Mouse (Mus musculus) embryonic facial prominence, embryonic 15.5 days (tissue): ENCODE results near the gene Usp12. TPM values are rescaled to one million over a fixed set of nuclear protein-coding genes. Genes with fewer than 3 reads are reported as not detected.
"Not testable (repeated sequence)": the region's sequence is repeated elsewhere in the genome, so short reads cannot be mapped to it uniquely, and the experiment has no call there.

ENCODE experiments used
- ATAC-seq: fragments of 200-750 bp; cut with Nextera tagmentation; 2 replicates; pipeline ENCODE4 v1.8.0; 2017; ENCODE audit warnings: low read depth, moderate TSS enrichment; ENCODE audit not compliant: insufficient number of reproducible peaks, low FRiP score, low TSS enrichment
- H3K27ac ChIP-seq: fragments of 300-500 bp; sonication (generic); replicated peaks from 2 replicates; pipeline ENCODE4 v1.5.1; 2015; ENCODE audit warnings: mild to moderate bottlenecking, inconsistent platforms
- H3K27me3 ChIP-seq: fragments of 300-500 bp; sonication (generic); 2 replicates; pipeline ENCODE4 v1.6.1; 2015; ENCODE audit warnings: inconsistent platforms
- H3K36me3 ChIP-seq: fragments of 300-500 bp; sonication (generic); 2 replicates; pipeline ENCODE4 v1.6.1; 2015; ENCODE audit warnings: mild to moderate bottlenecking, inconsistent platforms
- H3K4me1 ChIP-seq: fragments of 300-500 bp; sonication (generic); 2 replicates; pipeline ENCODE4 v1.6.1; 2015; ENCODE audit warnings: inconsistent platforms
- H3K4me2 ChIP-seq: fragments of 300-500 bp; sonication (generic); replicated peaks from 2 replicates; pipeline ENCODE4 v1.6.1; 2015; ENCODE audit warnings: mild to moderate bottlenecking, inconsistent platforms
- H3K4me3 ChIP-seq: fragments of 300-500 bp; sonication (generic); replicated peaks from 2 replicates; pipeline ENCODE4 v1.5.1; 2015; ENCODE audit warnings: mild to moderate bottlenecking, inconsistent platforms
- H3K9ac ChIP-seq: fragments of 300-500 bp; sonication (generic); 2 replicates; pipeline ENCODE4 v1.6.1; 2015; ENCODE audit warnings: inconsistent platforms
- H3K9me3 ChIP-seq: fragments of 300-500 bp; sonication (generic); replicated peaks from 2 replicates; pipeline ENCODE4 v1.6.1; 2016; ENCODE audit warnings: inconsistent platforms
- WGBS: fragments of 180-500 bp; shearing (Covaris S2); methylation state at CpG from one replicate; pipeline ENCODE4 v1.1.7; 2015; 5-methylcytosine and 5-hydroxymethylcytosine counted together
- polyA plus RNA-seq: library from polyadenylated mRNA; unstranded; fragments of >200 nt; fragmentation: Nextera tagmentation; extraction: Ambion mirVana; gene quantifications from 2 replicates; pipeline ENCODE4 v1.2.1, GENCODE M21; 2015

The Usp12 gene
- polyA plus RNA-seq, 1 experiment from 2014 or later: 16.0 TPM

- WGBS: 79% methylated on average over 5 of the region's 5 CpGs
- peaks cover 62% of the 10 kb centered on the region for H3K36me3 ChIP-seq
- no peak for ATAC-seq
Measured at GRCm38 (mm10) chr5:146749857-146750256, 44.9 kb downstream of the Usp12 start.

GRCm38 (mm10) chr5:146736970-146737495 is 57.8 kb downstream of the Usp12 start:
- H3K36me3 ChIP-seq: peaks cover 62% of the 10 kb centered on the region
- WGBS: 85% methylated on average over 9 of the region's 9 CpGs
- no peaks in the 10 kb centered on the region for H3K27me3 ChIP-seq
- no peak overlapping the region for H3K27ac ChIP-seq
- 0 out of 2 replicates have a peak, but pooled peaks cover 4% of the 10 kb centered on the region for H3K4me1 ChIP-seq
- ATAC-seq: no peak
- no peak overlapping the region for H3K9ac ChIP-seq
- no peak overlapping the region for H3K4me2 ChIP-seq
- H3K4me3 ChIP-seq: no peak overlapping the region
- H3K9me3 ChIP-seq: no peaks in the 10 kb centered on the region

More at GRCm38 (mm10) chr5:146749857-146750256, 44.9 kb downstream of the Usp12 start:
- H3K27me3 ChIP-seq: no peaks in the 10 kb centered on the region
- H3K9me3 ChIP-seq: no peaks in the 10 kb centered on the region
- no peak overlapping the region for H3K4me3 ChIP-seq
- no peak overlapping the region for H3K9ac ChIP-seq
- H3K27ac ChIP-seq: no peak overlapping the region
- H3K4me2 ChIP-seq: no peak overlapping the region
- H3K4me1 ChIP-seq: no peaks in the 10 kb centered on the region

GRCm38 (mm10) chr5:146736348-146736747 is 58.5 kb downstream of the Usp12 start:
- no peaks in the 10 kb centered on the region for H3K27me3 ChIP-seq
- H3K9me3 ChIP-seq: no peaks in the 10 kb centered on the region
- no peak overlapping the region for H3K9ac ChIP-seq
- ATAC-seq: no peak
- H3K4me3 ChIP-seq: no peak overlapping the region
- no peak overlapping the region for H3K4me2 ChIP-seq
- no peak overlapping the region for H3K27ac ChIP-seq
- WGBS: 82% methylated on average over 18 of the region's 18 CpGs
- peaks cover 63% of the 10 kb centered on the region for H3K36me3 ChIP-seq
- 0 out of 2 replicates have a peak, but pooled peaks cover 4% of the 10 kb centered on the region for H3K4me1 ChIP-seq

- not testable (repeated sequence) for H3K27me3 ChIP-seq, H3K4me1 ChIP-seq, H3K9ac ChIP-seq, H3K4me2 ChIP-seq, H3K4me3 ChIP-seq, ATAC-seq, H3K9me3 ChIP-seq, H3K27ac ChIP-seq
- 88% methylated on average over 1 of the region's 9 CpGs for WGBS
- H3K36me3 ChIP-seq: peaks cover 54% of the 10 kb centered on the region
Measured at GRCm38 (mm10) chr5:146735054-146735453, 59.8 kb downstream of the Usp12 start.

- 0 out of 2 replicates have a peak, but pooled peaks cover 4% of the 10 kb centered on the region for H3K4me1 ChIP-seq
- H3K27me3 ChIP-seq: no peaks in the 10 kb centered on the region
- peaks cover 44% of the 10 kb centered on the region for H3K36me3 ChIP-seq
- no peak overlapping the region for H3K4me3 ChIP-seq
- no peak overlapping the region for H3K9ac ChIP-seq
- 62% methylated on average over 12 of the region's 12 CpGs for WGBS
- H3K4me2 ChIP-seq: no peak overlapping the region
- ATAC-seq: no peak
- no peak overlapping the region; the same call in 1 of the 2 replicates for H3K27ac ChIP-seq
- no peaks in the 10 kb centered on the region for H3K9me3 ChIP-seq
Measured at GRCm38 (mm10) chr5:146733888-146734640, 60.7 kb downstream of the Usp12 start.

GRCm38 (mm10) chr5:146733372-146733771 is 61.4 kb downstream of the Usp12 start:
- no peak for ATAC-seq
- H3K9me3 ChIP-seq: no peaks in the 10 kb centered on the region
- H3K36me3 ChIP-seq: peaks cover 38% of the 10 kb centered on the region
- no peaks in the 10 kb centered on the region for H3K27me3 ChIP-seq
- no peak overlapping the region for H3K4me2 ChIP-seq
- 0 out of 2 replicates have a peak, but pooled peaks cover 4% of the 10 kb centered on the region for H3K4me1 ChIP-seq
- H3K27ac ChIP-seq: no peak overlapping the region
- WGBS: 75% methylated on average over 7 of the region's 7 CpGs
- H3K4me3 ChIP-seq: no peak overlapping the region
- H3K9ac ChIP-seq: no peak overlapping the region

GRCm38 (mm10) chr5:146727006-146727405 is 67.8 kb downstream of the Usp12 start:
- H3K9me3 ChIP-seq: no peaks in the 10 kb centered on the region
- H3K9ac ChIP-seq: no peak overlapping the region
- no peaks in the 10 kb centered on the region for H3K27me3 ChIP-seq
- 57% methylated on average over 4 of the region's 4 CpGs for WGBS
- no peak overlapping the region for H3K4me3 ChIP-seq
- no peak overlapping the region for H3K4me2 ChIP-seq
- peaks cover 2% of the 10 kb centered on the region; the same call in 1 of the 2 replicates for H3K36me3 ChIP-seq
- no peaks in the 10 kb centered on the region for H3K4me1 ChIP-seq
- ATAC-seq: no peak
- no peak overlapping the region for H3K27ac ChIP-seq

- no peak for ATAC-seq
- Histone ChIP-seq H3K4me2 (no peak overlapping the region), H3K4me1 (no peaks in the 10 kb centered on the region), H3K4me3 (no peak overlapping the region), H3K27ac (no peak overlapping the region), H3K9ac (no peak overlapping the region), H3K36me3 (no peaks in the 10 kb centered on the region), H3K27me3 (no peaks in the 10 kb centered on the region), H3K9me3 (no peaks in the 10 kb centered on the region)
- 33% methylated on average over 3 of the region's 3 CpGs for WGBS
Measured at GRCm38 (mm10) chr5:146724956-146725355, 69.8 kb downstream of the Usp12 start.

- no peak for ATAC-seq
- no peak overlapping the region for H3K4me2 ChIP-seq
- WGBS: 92% methylated on average over 5 of the region's 5 CpGs
Measured at GRCm38 (mm10) chr5:146723452-146723851, 71.4 kb downstream of the Usp12 start.

GRCm38 (mm10) chr5:146722226-146722625 is 72.6 kb downstream of the Usp12 start:
- 74% methylated on average over 14 of the region's 14 CpGs for WGBS
- H3K4me2 ChIP-seq: no peak overlapping the region

More at GRCm38 (mm10) chr5:146723452-146723851, 71.4 kb downstream of the Usp12 start:
- no peaks in the 10 kb centered on the region for H3K36me3 ChIP-seq
- H3K9ac ChIP-seq: no peak overlapping the region
- no peak overlapping the region for H3K4me3 ChIP-seq
- H3K4me1 ChIP-seq: no peaks in the 10 kb centered on the region
- no peak overlapping the region for H3K27ac ChIP-seq
- no peaks in the 10 kb centered on the region for H3K27me3 ChIP-seq
- no peaks in the 10 kb centered on the region for H3K9me3 ChIP-seq

GRCm38 (mm10) chr5:146719584-146720356 is 75.0 kb downstream of the Usp12 start:
- H3K4me2 ChIP-seq: no peak overlapping the region
- H3K27me3 ChIP-seq: no peaks in the 10 kb centered on the region
- H3K27ac ChIP-seq: no peak overlapping the region
- no peaks in the 10 kb centered on the region for H3K4me1 ChIP-seq
- H3K36me3 ChIP-seq: no peaks in the 10 kb centered on the region
- no peak overlapping the region for H3K4me3 ChIP-seq
- no peak overlapping the region for H3K9ac ChIP-seq
- no peaks in the 10 kb centered on the region for H3K9me3 ChIP-seq
- 75% methylated on average over 27 of the region's 27 CpGs for WGBS
- no peak for ATAC-seq

More at GRCm38 (mm10) chr5:146722226-146722625, 72.6 kb downstream of the Usp12 start:
- H3K27ac ChIP-seq: no peak overlapping the region
- H3K9me3 ChIP-seq: no peaks in the 10 kb centered on the region
- no peaks in the 10 kb centered on the region for H3K4me1 ChIP-seq
- no peaks in the 10 kb centered on the region for H3K36me3 ChIP-seq
- no peaks in the 10 kb centered on the region for H3K27me3 ChIP-seq
- ATAC-seq: no peak
- H3K4me3 ChIP-seq: no peak overlapping the region
- no peak overlapping the region for H3K9ac ChIP-seq
